Mouse (Mus musculus) CH12.LX (cell line): ENCODE measurements around the gene Mpzl2. TPM values are rescaled to one million over a fixed set of nuclear protein-coding genes. Genes with fewer than 3 reads are reported as not detected.

Experiments used
- DNase-seq: peaks from one replicate; pipeline ENCODE4 v3.0.0-alpha.2; 2013; ENCODE audit errors: extremely low read depth
- H3K27ac ChIP-seq: 2 replicates; pipeline ENCODE4 v1.5.1; 2012; ENCODE audit warnings: low read depth, mild to moderate bottlenecking, control low read depth, moderate library complexity; ENCODE audit not compliant: insufficient read depth
- H3K27me3 ChIP-seq: replicated peaks from 2 replicates; pipeline ENCODE3; 2012; ENCODE audit warnings: inconsistent platforms
- H3K36me3 ChIP-seq, 2 experiments: replicated peaks in 1 of 2; 2 replicates each; pipeline versions ENCODE3 to v1.6.1; 2012; ENCODE audit warnings: inconsistent platforms in 1 of 2, low read length in 1 of 2, mild to moderate bottlenecking in 1 of 2, mixed read lengths in 1 of 2, moderate library complexity in 1 of 2; ENCODE audit not compliant: control insufficient read depth in 1 of 2, insufficient read depth in 1 of 2
- H3K4me1 ChIP-seq, 2 experiments: 2 replicates each; pipeline ENCODE4 v1.6.1; 2012; ENCODE audit warnings: inconsistent platforms in 1 of 2, moderate library complexity in 1 of 2; ENCODE audit not compliant: insufficient read depth in 2 of 2, control insufficient read depth in 1 of 2
- H3K4me2 ChIP-seq: 2 replicates; pipeline ENCODE4 v1.6.1; 2012; ENCODE audit warnings: low read depth, mild to moderate bottlenecking, control low read depth; ENCODE audit not compliant: poor library complexity, insufficient read depth, severe bottlenecking
- H3K4me3 ChIP-seq, 3 experiments: fragments of 150-350 bp in 1 of 3; sonication (generic) in 1 of 3; replicated peaks in 1 of 3; 2 replicates each; pipeline versions ENCODE3 to v1.5.1; 2011 to 2012; ENCODE audit warnings: low read depth in 2 of 3, low read length in 2 of 3, mild to moderate bottlenecking in 2 of 3, moderate library complexity in 2 of 3, control low read depth in 1 of 3, improper control_type of control experiment in 1 of 3, inconsistent platforms in 1 of 3, mixed read lengths in 1 of 3; ENCODE audit not compliant: poor library complexity in 1 of 3
- H3K79me2 ChIP-seq: replicated peaks from 2 replicates; pipeline ENCODE4 v1.6.1; 2012; ENCODE audit warnings: mild to moderate bottlenecking, moderate library complexity; ENCODE audit not compliant: control insufficient read depth, poor library complexity, insufficient read depth, severe bottlenecking; ENCODE audit errors: extremely low read depth
- H3K9ac ChIP-seq: 2 replicates; pipeline ENCODE4 v1.6.1; 2012; ENCODE audit warnings: low read depth, mild to moderate bottlenecking, control low read depth, moderate library complexity; ENCODE audit not compliant: insufficient read depth
- H3K9me3 ChIP-seq: replicated peaks from 2 replicates; pipeline ENCODE3; 2012; ENCODE audit warnings: low read length, inconsistent platforms, mixed read lengths
- CHD1 ChIP-seq: IDR thresholded peaks from 2 replicates; pipeline ENCODE4 v1.6.1; 2012; ENCODE audit warnings: low read depth, low read length, improper control_type of control experiment, inconsistent platforms
- CHD2 ChIP-seq: IDR thresholded peaks from 2 replicates; pipeline ENCODE4 v1.6.1; 2011; ENCODE audit warnings: low read length, improper control_type of control experiment
- ELF1 ChIP-seq: IDR thresholded peaks from 2 replicates; pipeline ENCODE4 v1.6.1; 2014; ENCODE audit warnings: low read depth, mild to moderate bottlenecking, inconsistent platforms, low read length, improper control_type of control experiment
- EP300 ChIP-seq: IDR thresholded peaks from 2 replicates; pipeline ENCODE4 v1.6.1; 2011; ENCODE audit warnings: low read length, improper control_type of control experiment
- ETS1 ChIP-seq: conservative IDR thresholded peaks from 2 replicates; pipeline ENCODE4 v1.6.1; 2012; ENCODE audit warnings: low read depth, mild to moderate bottlenecking, inconsistent platforms, low read length, improper control_type of control experiment, moderate library complexity
- GABPA ChIP-seq: IDR thresholded peaks from 2 replicates; pipeline ENCODE4 v1.6.1; 2012; ENCODE audit warnings: low read depth, low read length, improper control_type of control experiment, inconsistent platforms; ENCODE audit not compliant: insufficient replicate concordance
- IRF4 ChIP-seq: IDR thresholded peaks from 2 replicates; pipeline ENCODE4 v1.6.1; 2014; ENCODE audit warnings: low read depth, mild to moderate bottlenecking, inconsistent platforms, low read length, improper control_type of control experiment
- JUND ChIP-seq: conservative IDR thresholded peaks from 2 replicates; pipeline ENCODE4 v1.6.1; 2011; ENCODE audit warnings: low read depth, low read length, improper control_type of control experiment
- MAFK ChIP-seq: IDR thresholded peaks from 2 replicates; pipeline ENCODE4 v1.6.1; 2011; ENCODE audit warnings: low read length, improper control_type of control experiment; ENCODE audit not compliant: insufficient replicate concordance
- MYC ChIP-seq: IDR thresholded peaks from 2 replicates; pipeline ENCODE4 v1.6.1; 2011; ENCODE audit warnings: low read depth, mild to moderate bottlenecking, improper control_type of control experiment, low read length
- NELFE ChIP-seq: IDR thresholded peaks from 2 replicates; pipeline ENCODE4 v1.6.1; 2011; ENCODE audit warnings: low read depth, low read length, improper control_type of control experiment
- NRF1 ChIP-seq: IDR thresholded peaks from 2 replicates; pipeline ENCODE4 v1.6.1; 2014; ENCODE audit warnings: low read depth, mild to moderate bottlenecking, inconsistent platforms, low read length, improper control_type of control experiment, moderate library complexity
- PAX5 ChIP-seq: IDR thresholded peaks from 2 replicates; pipeline ENCODE4 v1.6.1; 2012; ENCODE audit warnings: low read length, inconsistent platforms, mixed read lengths
- POLR2AphosphoS2 ChIP-seq: IDR thresholded peaks from 2 replicates; pipeline ENCODE4 v1.6.1; 2011; ENCODE audit warnings: low read depth, low read length, improper control_type of control experiment
- RAD21 ChIP-seq: IDR thresholded peaks from 2 replicates; pipeline ENCODE4 v1.6.1; 2011; ENCODE audit warnings: low read depth, mild to moderate bottlenecking, low read length, improper control_type of control experiment, moderate library complexity
- SIN3A ChIP-seq: IDR thresholded peaks from 2 replicates; pipeline ENCODE4 v1.6.1; 2012; ENCODE audit warnings: low read length, improper control_type of control experiment, inconsistent platforms
- SMC3 ChIP-seq: IDR thresholded peaks from 2 replicates; pipeline ENCODE4 v1.6.1; 2011; ENCODE audit warnings: low read depth, low read length, improper control_type of control experiment
- TBP ChIP-seq: conservative IDR thresholded peaks from 2 replicates; pipeline ENCODE4 v1.6.1; 2011; ENCODE audit warnings: low read depth, low read length, improper control_type of control experiment
- UBTF ChIP-seq: IDR thresholded peaks from 2 replicates; pipeline ENCODE4 v1.6.1; 2012; ENCODE audit warnings: low read depth, mild to moderate bottlenecking, inconsistent platforms, low read length, improper control_type of control experiment, moderate library complexity
- USF1 ChIP-seq: IDR thresholded peaks from 2 replicates; pipeline ENCODE4 v1.6.1; 2014; ENCODE audit warnings: low read depth, mild to moderate bottlenecking, inconsistent platforms, low read length, improper control_type of control experiment
- USF2 ChIP-seq: conservative IDR thresholded peaks from 2 replicates; pipeline ENCODE4 v1.6.1; 2011; ENCODE audit warnings: low read depth, low read length, improper control_type of control experiment
- ZC3H11A ChIP-seq: IDR thresholded peaks from 2 replicates; pipeline ENCODE4 v1.6.1; 2012; ENCODE audit warnings: low read depth, mild to moderate bottlenecking, inconsistent platforms, low read length, improper control_type of control experiment
- ZKSCAN1 ChIP-seq: IDR thresholded peaks from 2 replicates; pipeline ENCODE4 v1.6.1; 2012; ENCODE audit warnings: low read depth, inconsistent platforms, low read length, improper control_type of control experiment, borderline replicate concordance
- ZMIZ1 ChIP-seq: IDR thresholded peaks from 2 replicates; pipeline ENCODE4 v1.6.1; 2012; ENCODE audit warnings: low read depth, mild to moderate bottlenecking, inconsistent platforms, low read length, improper control_type of control experiment
- ZNF384 ChIP-seq: IDR thresholded peaks from 2 replicates; pipeline ENCODE4 v1.6.1; 2012; ENCODE audit warnings: low read depth, low read length, improper control_type of control experiment, inconsistent platforms
- dilution Hi-C: fragments of 300-500 bp; cut with MboI; formaldehyde crosslinking; loops from 2 replicates; pipeline ENCODE4 v1.14.3; 2020; ENCODE audit warnings: low sequenced_read_pairs; ENCODE audit not compliant: extremely low pct_unique_long_range_greater_than_20kb, extremely low pct_ligation_motif_present
- in situ Hi-C: fragments of 300-500 bp; cut with MboI; formaldehyde crosslinking; loops from 3 replicates; pipeline ENCODE4 v1.14.3; 2019; ENCODE audit warnings: low sequenced_read_pairs, low pct_ligation_motif_present, low pct_unique_long_range_greater_than_20kb, mixed read lengths
- polyA plus RNA-seq: library from polyadenylated mRNA; unstranded; fragments of >175 nt; gene quantifications from 2 replicates; pipeline ENCODE4 v1.2.1, GENCODE M21; 2012; ENCODE audit warnings: low read depth; ENCODE audit not compliant: insufficient read length
- total RNA-seq, 2 experiments: library from RNA; depleted of rRNA; stranded (reverse); fragments of 300-350 nt in 1 of 2; fragments of >200 nt in 1 of 2; gene quantifications; 2 replicates each; pipeline ENCODE4 v1.2.3; 2012 to 2014

The Mpzl2 gene
- total and polyA plus RNA-seq, 3 experiments = 0.27 to 0.36 (median 0.30) TPM

GRCm38 (mm10) chr9:45049731-45050130 is 10.1 kb downstream of the Mpzl2 start:
- Histone ChIP-seq H3K9ac (no peak overlapping the region), H3K27me3 (no peaks in the 10 kb centered on the region), H3K36me3 (no peaks in the 10 kb centered on the region), H3K79me2 (no peaks in the 10 kb centered on the region), H3K27ac (no peak overlapping the region), H3K4me1 (peaks cover 0 to 9% of the 10 kb centered on the region in 2 experiments; a peak in 2 of 4 replicates), H3K4me2 (no peak overlapping the region), H3K9me3 (no peaks in the 10 kb centered on the region), H3K4me3 (no peak overlapping the region)
- no peak for DNase-seq
- TF ChIP-seq GABPA (no peak), CHD1 (no peak), SIN3A (no peak), EP300 (no peak), SMC3 (no peak), ZMIZ1 (no peak), TBP (no peak), RAD21 (no peak), PAX5 (no peak), POLR2AphosphoS2 (no peak)
- in situ Hi-C loops = no loop called here
- dilution Hi-C loops = no loop called here

- H3K9me3 ChIP-seq = no peaks in the 10 kb centered on the region
- no peaks in the 10 kb centered on the region for H3K36me3 ChIP-seq
- no peak overlapping the region for H3K27ac ChIP-seq
- peaks cover 0 to 9% of the 10 kb centered on the region in 2 experiments; a peak in 2 of 4 replicates for H3K4me1 ChIP-seq
- no peak for DNase-seq
- TF ChIP-seq IRF4 = no peak
- no peak for TF ChIP-seq NRF1
- H3K4me3 ChIP-seq = no peak overlapping the region
- no peak overlapping the region for H3K4me2 ChIP-seq
- no peak overlapping the region for H3K9ac ChIP-seq
- in situ Hi-C loops (no loop called here), dilution Hi-C loops (no loop called here)
- H3K27me3 ChIP-seq = no peaks in the 10 kb centered on the region
- no peaks in the 10 kb centered on the region for H3K79me2 ChIP-seq
Measured at GRCm38 (mm10) chr9:45050301-45050700, 10.7 kb downstream of the Mpzl2 start.

GRCm38 (mm10) chr9:45055082-45055713 is 15.6 kb downstream of the Mpzl2 start, which contains the start of gene Mpzl3:
Gene Mpzl3 (plus strand): TSS chr9:45055186.
- Histone ChIP-seq H3K9ac (peak within 1 kb of the TSS; percentile 83), H3K4me2 (peak within 1 kb of the TSS; percentile 37; the same call in 1 of the 2 replicates)
- no peak for TF ChIP-seq ZMIZ1
- no peak for TF ChIP-seq EP300
- no peak for TF ChIP-seq ZKSCAN1
- no peak for TF ChIP-seq UBTF
- TF ChIP-seq TBP = peak; percentile 81
- TF ChIP-seq MYC = 0 out of 2 replicates have a peak, but pooled peaks have one; percentile 36
- no peak; the same call in 1 of the 2 replicates for TF ChIP-seq NELFE
- TF ChIP-seq CHD2 = peak; percentile 88
- no peak for TF ChIP-seq POLR2AphosphoS2
- no peak for TF ChIP-seq ZNF384
- peak; percentile 34 for TF ChIP-seq ETS1
- peak; percentile 88 for TF ChIP-seq JUND
- TF ChIP-seq USF1 = no peak
- TF ChIP-seq ELF1 = peak; percentile 91
- no peak for TF ChIP-seq SMC3
- no peak for TF ChIP-seq ZC3H11A
- TF ChIP-seq USF2 = no peak
- no peak for TF ChIP-seq MAFK
- peak; percentile 52 for TF ChIP-seq IRF4

More at GRCm38 (mm10) chr9:45055082-45055713, 15.6 kb downstream of the Mpzl2 start, which contains the start of gene Mpzl3:
- dilution Hi-C loops = no loop called here
- H3K4me3 ChIP-seq = peak within 1 kb of the TSS; percentile 54 to 70 (median 70)
- H3K4me1 ChIP-seq = peaks cover 5 to 18% of the 10 kb centered on the region in 2 experiments
- peak within 1 kb of the TSS; percentile 91 for H3K27ac ChIP-seq
- no peaks in the 10 kb centered on the region for H3K9me3 ChIP-seq
- H3K27me3 ChIP-seq = no peaks in the 10 kb centered on the region
- in situ Hi-C loops = no loop called here
- peak; percentile 93 for DNase-seq
- no peaks in the 10 kb centered on the region for H3K36me3 ChIP-seq
- H3K79me2 ChIP-seq = 0 out of 2 replicates have a peak, but pooled peaks cover 3% of the 10 kb centered on the region
